Mouse (Mus musculus) effector memory CD4-positive, alpha-beta T cell, adult 5 months (primary cell): ENCODE data around the gene Caly. TPM values are rescaled to one million over a fixed set of nuclear protein-coding genes. Genes with fewer than 3 reads are reported as not detected.

Source experiments
- polyA plus RNA-seq: library from polyadenylated mRNA; unstranded; fragments of 100-300 nt; shearing (Covaris generic); gene quantifications from one replicate; pipeline ENCODE4 v1.2.1, GENCODE M21; 2017

Gene Caly
- not detected for polyA plus RNA-seq

GRCm38 (mm10) chr7:140082242-140082678 is at the start of gene Caly:
Caly (minus strand) TSS chr7:140082548.

GRCm38 (mm10) chr7:140116329-140117054 is 34.1 kb upstream of the Caly start, which contains the start of gene Echs1:
Echs1 (minus strand) TSS chr7:140116476.

GRCm38 (mm10) chr7:140115583-140116328 is 33.4 kb upstream of the Caly start, which contains the start of gene Paox:
Paox (plus strand) TSS chr7:140115799.

GRCm38 (mm10) chr7:140101993-140102860 is 19.9 kb upstream of the Caly start, which contains the start of gene Fuom:
Fuom (minus strand) TSS chr7:140102441.

GRCm38 (mm10) chr7:140092924-140093528 is 10.7 kb upstream of the Caly start, which contains the start of gene Prap1:
Prap1 (plus strand) TSS chr7:140093395.

GRCm38 (mm10) chr7:140048361-140049114 is 33.8 kb downstream of the Caly start, which contains the start of gene Msx3:
Msx3 (minus strand) TSS chr7:140049089.

GRCm38 (mm10) chr7:140036281-140037170 is 45.8 kb downstream of the Caly start, which contains the start of the genes Zfp511 and Tubgcp2:
Zfp511 (plus strand) TSS chr7:140036391.
Tubgcp2 (minus strand) TSS chr7:140036669.

Other genes with a start within 250 kb of the Caly start
- not detected for gene Adgra1, start 248.4 kb downstream of the Caly start, polyA plus RNA-seq
- gene Kndc1, start 187.9 kb downstream of the Caly start, polyA plus RNA-seq, result 0.16 TPM
- 9.8 TPM for gene Utf1, start 138.8 kb downstream of the Caly start, polyA plus RNA-seq
- gene 6430531B16Rik, start 103.8 kb downstream of the Caly start, polyA plus RNA-seq, result 0.87 TPM
- gene Adam8, start 90.0 kb downstream of the Caly start, polyA plus RNA-seq, result 11.3 TPM
- gene Zfp511, start 46.2 kb downstream of the Caly start, polyA plus RNA-seq, result 46.2 TPM
- gene Tubgcp2, start 45.9 kb downstream of the Caly start, polyA plus RNA-seq, result 29.8 TPM
- gene Msx3, start 33.5 kb downstream of the Caly start, polyA plus RNA-seq, result not detected
- not detected for gene Prap1, start 10.8 kb upstream of the Caly start, polyA plus RNA-seq
- gene Fuom, start 19.9 kb upstream of the Caly start, polyA plus RNA-seq, result 6.1 TPM
- 2.3 TPM for gene Paox, start 33.3 kb upstream of the Caly start, polyA plus RNA-seq
- 27.2 TPM for gene Echs1, start 33.9 kb upstream of the Caly start, polyA plus RNA-seq
- 17.8 TPM for gene Mtg1, start 55.0 kb upstream of the Caly start, polyA plus RNA-seq
- gene Sprn, start 72.3 kb upstream of the Caly start, polyA plus RNA-seq, result not detected
- not detected for gene Olfr522, start 82.2 kb upstream of the Caly start, polyA plus RNA-seq
- not detected for gene Olfr523, start 90.7 kb upstream of the Caly start, polyA plus RNA-seq
- 0.85 TPM for gene Olfr524, start 123.4 kb upstream of the Caly start, polyA plus RNA-seq
- 3.7 TPM for gene Cd163l1, start 135.7 kb upstream of the Caly start, polyA plus RNA-seq
- gene 5830411N06Rik, start 164.7 kb upstream of the Caly start, polyA plus RNA-seq, result 9.9 TPM
- 0.26 TPM for gene Olfr525, start 238.3 kb upstream of the Caly start, polyA plus RNA-seq